Mouse (Mus musculus): Measurements from ENCODE around the gene Lrrc51.
A peak's percentile ranks its signal among the peaks of the same experiment; 100 is the strongest.
"Not testable (repeated sequence)": the region's sequence is repeated elsewhere in the genome, so short reads cannot be mapped to it uniquely, and the experiment has no call there.

Gene Lrrc51

DNA sequence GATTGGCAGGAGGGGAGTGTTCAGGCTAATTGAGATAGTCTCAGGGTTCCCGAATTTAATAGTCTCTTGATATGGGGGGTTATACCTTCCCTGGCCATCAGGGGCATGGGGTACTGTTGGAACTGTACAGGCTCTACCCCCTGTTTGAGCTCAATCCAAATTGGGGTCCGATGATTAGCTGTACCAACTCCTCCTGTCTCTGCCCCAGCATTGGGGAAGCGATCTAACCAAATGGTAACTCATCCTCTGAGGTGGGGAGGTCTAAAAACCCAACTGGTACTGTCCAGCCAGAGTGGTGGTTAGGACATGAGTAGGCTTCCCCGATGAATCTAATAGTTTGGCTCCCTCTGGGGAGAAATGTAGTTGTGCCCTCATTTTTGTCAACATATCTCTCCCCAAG, 3.3 kb upstream of the Lrrc51 start:
- no peak for DNase-seq

GRCm38 (mm10) chr7:101935957-101936356, 2.3 kb upstream of the Lrrc51 start:
- DNase-seq: no peak

GRCm38 (mm10) chr7:101933300-101933699, 395 bp downstream of the Lrrc51 start:
- no peak for DNase-seq

GRCm38 (mm10) chr7:101932551-101932950, 1.1 kb downstream of the Lrrc51 start:
- DNase-seq: no peak

DNA sequence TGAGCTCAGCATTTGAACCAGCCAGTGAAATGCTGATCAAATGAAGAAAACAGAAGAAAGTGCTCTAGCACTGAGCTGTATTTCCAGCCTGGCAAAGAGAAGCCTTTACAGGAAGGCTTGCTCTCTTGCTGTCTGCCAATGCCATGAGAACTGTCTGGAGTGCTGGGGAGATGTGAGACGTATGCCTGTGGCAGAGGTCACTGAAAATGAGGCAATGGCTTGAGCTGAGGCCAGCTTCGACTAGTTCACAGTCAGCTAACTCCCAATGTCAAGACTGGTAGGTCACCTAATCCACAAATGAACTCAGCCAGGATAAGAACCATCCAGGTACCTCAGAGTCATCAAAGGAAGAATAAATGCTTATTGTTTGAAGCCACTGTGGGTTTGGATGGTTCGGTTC, 5.6 kb downstream of the Lrrc51 start:
- DNase-seq: no peak

DNA sequence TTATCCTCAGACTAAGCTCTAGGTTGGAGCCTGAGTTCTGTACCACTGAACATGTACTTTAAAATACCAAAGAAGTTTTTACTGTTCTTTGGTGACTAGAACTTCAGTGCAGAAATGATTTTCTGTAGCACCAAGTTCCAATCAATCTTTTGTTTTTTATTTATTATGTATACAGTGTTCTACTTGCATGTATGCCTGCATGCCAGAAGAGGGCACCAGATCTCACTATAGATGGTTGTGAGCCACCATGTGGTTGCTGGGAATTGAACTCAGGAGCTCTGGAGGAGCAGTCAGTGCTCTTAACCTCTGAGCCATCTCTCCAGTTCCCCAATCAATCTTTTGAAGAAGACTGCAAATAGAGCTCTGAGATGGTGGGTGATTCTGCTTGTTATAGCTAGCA, 7.8 kb downstream of the Lrrc51 start:
- not testable (repeated sequence) for DNase-seq

DNA sequence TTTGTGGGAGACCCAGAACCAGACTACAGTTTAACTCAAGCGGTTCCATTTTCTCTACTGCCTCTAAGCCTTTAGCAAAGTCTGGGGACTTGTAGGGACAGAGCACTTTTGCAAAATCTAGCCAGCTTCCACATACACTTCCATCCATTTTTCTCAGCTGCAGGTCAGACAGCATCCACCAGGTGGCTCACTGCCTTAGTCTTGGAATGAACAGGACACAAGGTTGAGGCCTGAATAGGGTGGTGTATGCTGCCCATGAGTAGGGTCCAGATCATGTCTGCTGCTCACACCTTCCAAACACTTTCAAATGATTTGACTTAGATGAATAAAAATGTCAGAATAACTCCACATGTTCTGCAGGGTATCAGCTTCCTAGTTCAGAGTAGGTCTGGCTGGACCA, 15.6 kb downstream of the Lrrc51 start:
- DNase-seq: peak; percentile 81

DNA sequence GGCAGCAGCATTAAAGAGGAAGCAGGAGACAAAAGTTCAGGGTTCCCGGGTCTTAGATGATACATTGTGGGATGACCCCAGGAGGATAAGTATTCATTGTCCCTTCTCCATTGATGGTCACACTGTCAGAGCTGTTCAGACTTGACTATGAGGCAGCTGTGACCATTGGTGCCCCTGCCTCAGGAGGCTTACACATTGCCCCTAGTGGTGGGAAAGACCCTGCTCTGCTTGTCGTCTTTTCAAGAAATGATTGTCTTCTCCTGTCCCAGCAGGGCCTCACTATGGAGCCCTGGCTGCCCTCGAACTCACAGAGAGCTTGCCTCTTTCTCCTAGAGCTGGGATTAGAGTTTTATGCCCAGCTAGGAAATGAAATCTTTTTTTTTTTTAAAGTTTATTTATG, 21.7 kb downstream of the Lrrc51 start:
- no peak for DNase-seq

GRCm38 (mm10) chr7:101910138-101910537, 23.6 kb downstream of the Lrrc51 start:
- DNase-seq: peak; percentile 20

DNA sequence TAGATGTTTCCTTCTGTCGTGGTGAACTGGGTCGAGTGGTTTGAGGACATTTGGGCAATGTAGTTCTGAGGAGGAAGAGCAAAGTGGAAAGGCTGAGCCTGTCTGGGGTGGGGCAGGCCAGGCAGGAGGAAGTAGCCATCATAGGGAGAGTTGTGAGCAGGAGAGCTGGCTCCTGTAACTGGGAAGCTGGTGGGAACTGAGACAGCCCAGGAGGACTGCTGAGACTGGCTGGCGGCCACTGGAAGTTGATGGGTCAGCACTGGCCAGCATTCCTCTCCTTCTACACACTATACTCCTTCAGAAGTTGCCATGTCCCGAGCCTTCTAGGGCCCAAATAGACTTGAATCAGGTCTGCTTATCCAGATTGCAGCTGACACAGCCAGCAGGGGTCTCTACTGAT, 25.3 kb downstream of the Lrrc51 start:
- peak; percentile 32 for DNase-seq

- DNase-seq: peak; percentile 16
These were observed 27.0 kb downstream of the Lrrc51 start for GRCm38 (mm10) chr7:101906696-101907095.

DNA sequence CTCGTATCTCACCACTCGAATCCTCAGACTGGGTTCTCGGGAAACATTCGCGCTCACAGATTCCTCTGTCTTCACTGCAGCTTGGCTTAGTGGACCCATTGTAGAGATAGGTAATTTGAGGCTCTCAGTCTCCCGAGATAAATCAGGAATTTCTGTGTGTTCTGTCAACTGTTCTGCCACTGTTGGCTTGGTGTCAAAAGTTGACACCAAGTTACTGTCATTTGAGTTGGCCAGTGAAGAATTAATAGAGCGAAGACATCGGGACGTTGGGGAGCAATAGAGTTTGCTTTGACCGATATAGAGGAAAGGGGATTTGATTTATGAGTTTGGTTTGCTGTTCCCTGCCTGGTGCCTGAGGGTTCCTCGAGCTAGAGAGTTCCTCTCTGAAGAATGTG, 27.4 kb downstream of the Lrrc51 start, which contains the start of gene Tomt:
TSS of gene Tomt (minus strand) at position 73 of the 395 bp plus-strand sequence.
- no peak for DNase-seq

GRCm38 (mm10) chr7:101905561-101906286, 28.0 kb downstream of the Lrrc51 start, which contains the start of gene Lamtor1:
Lamtor1 (plus strand) TSS chr7:101905904.
- peak; percentile 100 for DNase-seq

DNA sequence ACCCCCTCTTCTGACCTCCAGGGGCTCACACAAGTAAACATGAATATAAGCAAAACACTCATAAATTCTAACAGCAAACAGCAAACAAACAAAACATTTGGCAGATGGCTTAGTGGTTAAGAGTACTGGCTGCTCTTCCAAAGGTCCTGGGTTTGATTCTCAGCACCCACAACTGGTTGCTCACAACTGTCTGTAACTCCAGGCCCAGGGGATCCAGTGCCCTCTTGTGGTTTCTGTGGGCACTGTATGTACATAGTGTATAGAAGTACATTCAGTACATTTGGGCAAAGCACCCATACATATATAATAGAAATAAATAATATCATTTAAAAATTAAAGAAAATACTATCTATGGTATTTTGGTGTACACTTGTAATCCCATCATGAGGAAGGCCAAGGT, 30.8 kb downstream of the Lrrc51 start:
- DNase-seq: no peak

GRCm38 (mm10) chr7:101901969-101902368, 31.7 kb downstream of the Lrrc51 start:
- DNase-seq: no peak

GRCm38 (mm10) chr7:101900331-101901097, 33.2 kb downstream of the Lrrc51 start:
- DNase-seq: no peak

- DNase-seq: peak; percentile 96
These were observed 37.3 kb downstream of the Lrrc51 start for GRCm38 (mm10) chr7:101896104-101897066.

DNA sequence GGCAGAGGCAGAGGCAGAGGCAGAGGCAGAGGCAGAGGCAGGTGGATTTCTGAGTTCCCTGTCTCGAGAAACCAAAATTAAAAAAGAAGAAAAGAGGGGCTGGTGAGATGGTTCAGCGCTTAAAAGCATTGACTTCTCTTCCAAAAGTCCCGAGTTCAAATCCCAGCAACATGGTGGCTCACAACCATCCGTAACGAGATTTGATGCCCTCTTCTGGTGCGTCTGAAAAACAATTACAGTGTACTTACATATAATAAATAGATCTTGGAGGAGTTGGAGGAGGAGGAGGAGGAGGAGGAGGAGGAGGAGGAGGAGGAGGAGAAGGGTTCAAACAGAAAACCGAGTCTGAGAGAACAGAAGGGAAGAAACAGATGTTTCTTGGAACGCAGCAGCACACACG, 38.0 kb downstream of the Lrrc51 start:
- no peak for DNase-seq

DNA sequence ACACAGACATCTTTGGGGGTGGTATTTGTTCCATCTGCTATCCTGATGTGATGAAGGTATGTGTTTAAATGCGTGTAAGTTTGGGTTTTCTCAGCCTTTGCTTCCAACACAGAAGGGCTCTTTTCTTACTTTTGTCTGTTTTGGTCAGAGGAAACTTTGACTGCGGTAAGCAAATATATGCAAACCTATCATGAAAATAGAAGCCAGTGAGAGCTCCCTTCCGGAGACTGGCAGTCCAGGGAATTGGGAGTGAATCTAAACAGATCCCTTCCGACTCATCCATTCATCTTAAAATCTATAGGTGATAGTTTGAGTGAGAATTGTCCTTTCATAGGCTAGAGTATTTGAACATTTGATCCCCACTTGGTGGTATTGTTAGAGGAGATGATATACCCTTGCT, 45.2 kb downstream of the Lrrc51 start:
- no peak for DNase-seq

- DNase-seq: no peak
These were observed 47.4 kb downstream of the Lrrc51 start for GRCm38 (mm10) chr7:101886274-101886673.

DNA sequence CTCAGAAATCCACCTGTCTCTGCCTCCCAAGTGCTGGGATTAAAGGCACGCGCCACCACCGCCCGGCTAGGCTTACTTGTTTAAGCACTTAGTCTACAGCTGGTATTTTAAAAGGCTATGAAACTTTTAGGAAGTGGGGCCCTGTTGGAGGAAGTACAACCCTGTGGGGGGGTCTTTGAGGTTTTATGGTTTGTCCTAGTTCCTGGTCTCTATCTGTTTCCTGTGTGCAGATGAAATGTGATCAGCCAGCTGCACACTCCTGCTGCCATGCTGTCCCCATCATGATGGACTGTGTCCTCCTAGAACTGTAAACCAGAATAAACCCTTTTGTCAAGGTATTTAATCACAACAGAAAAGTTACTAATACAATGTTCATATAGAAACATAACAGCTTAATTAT, 49.5 kb downstream of the Lrrc51 start:
- DNase-seq: no peak

GRCm38 (mm10) chr7:101882413-101883154, 51.1 kb downstream of the Lrrc51 start:
- DNase-seq: no peak

All from kidney, adult 18-20 months (tissue).